Mouse (Mus musculus) stomach, embryonic 14.5 days (tissue): ENCODE results near the gene Cabin1. TPM values are rescaled to one million over a fixed set of nuclear protein-coding genes. Genes with fewer than 3 reads are reported as not detected.

Experiments
- ATAC-seq: fragments of 200-750 bp; cut with Nextera tagmentation; 2 replicates; pipeline ENCODE4 v1.8.0; 2017; ENCODE audit warnings: low read depth, moderate TSS enrichment; ENCODE audit not compliant: insufficient number of reproducible peaks, insufficient read depth, low FRiP score
- H3K27ac ChIP-seq: fragments of 300-500 bp; sonication (generic); 2 replicates; pipeline ENCODE4 v1.5.1; 2014; ENCODE audit warnings: mild to moderate bottlenecking, low read length, moderate library complexity, mixed read lengths
- H3K27me3 ChIP-seq: fragments of 300-500 bp; sonication (generic); 2 replicates; pipeline ENCODE4 v1.6.1; 2014; ENCODE audit warnings: low read length, control low read depth, mixed read lengths; ENCODE audit not compliant: control insufficient read depth, insufficient read depth
- H3K36me3 ChIP-seq: fragments of 300-500 bp; sonication (generic); 2 replicates; pipeline ENCODE4 v1.6.1; 2014; ENCODE audit warnings: mild to moderate bottlenecking, control low read depth, low read length, moderate library complexity, mixed read lengths; ENCODE audit not compliant: control insufficient read depth, insufficient read depth
- H3K4me1 ChIP-seq: fragments of 300-500 bp; sonication (generic); 2 replicates; pipeline ENCODE4 v1.6.1; 2014; ENCODE audit warnings: low read length, control low read depth, mixed read lengths; ENCODE audit not compliant: control insufficient read depth, insufficient read depth
- H3K4me2 ChIP-seq: fragments of 300-500 bp; sonication (generic); replicated peaks from 2 replicates; pipeline ENCODE4 v1.6.1; 2014; ENCODE audit warnings: low read depth, low read length, control low read depth
- H3K4me3 ChIP-seq: fragments of 300-500 bp; sonication (generic); 2 replicates; pipeline ENCODE4 v1.5.1; 2014; ENCODE audit warnings: low read depth, low read length, control low read depth
- H3K9ac ChIP-seq: fragments of 300-500 bp; sonication (generic); replicated peaks from 2 replicates; pipeline ENCODE4 v1.6.1; 2014; ENCODE audit warnings: low read depth, mild to moderate bottlenecking, control low read depth, low read length, moderate library complexity, mixed read lengths
- H3K9me3 ChIP-seq: fragments of 300-500 bp; sonication (generic); 2 replicates; pipeline ENCODE4 v1.6.1; 2016; ENCODE audit warnings: low read depth, low read length, control low read depth; ENCODE audit not compliant: control insufficient read depth
- WGBS: fragments of 180-500 bp; shearing (Covaris S2); extraction: QIAGEN DNeasy Blood & Tissue Kit; methylation state at CpG from one replicate; pipeline ENCODE4 v1.1.7; 2014; 5-methylcytosine and 5-hydroxymethylcytosine counted together
- polyA plus RNA-seq: library from polyadenylated mRNA; unstranded; fragments of >200 nt; fragmentation: Nextera tagmentation; extraction: Ambion mirVana; gene quantifications from 2 replicates; pipeline ENCODE4 v1.2.1, GENCODE M21; 2014

The Cabin1 gene
- polyA plus RNA-seq, 1 experiment from 2014 or later = 42.7 TPM

DNA sequence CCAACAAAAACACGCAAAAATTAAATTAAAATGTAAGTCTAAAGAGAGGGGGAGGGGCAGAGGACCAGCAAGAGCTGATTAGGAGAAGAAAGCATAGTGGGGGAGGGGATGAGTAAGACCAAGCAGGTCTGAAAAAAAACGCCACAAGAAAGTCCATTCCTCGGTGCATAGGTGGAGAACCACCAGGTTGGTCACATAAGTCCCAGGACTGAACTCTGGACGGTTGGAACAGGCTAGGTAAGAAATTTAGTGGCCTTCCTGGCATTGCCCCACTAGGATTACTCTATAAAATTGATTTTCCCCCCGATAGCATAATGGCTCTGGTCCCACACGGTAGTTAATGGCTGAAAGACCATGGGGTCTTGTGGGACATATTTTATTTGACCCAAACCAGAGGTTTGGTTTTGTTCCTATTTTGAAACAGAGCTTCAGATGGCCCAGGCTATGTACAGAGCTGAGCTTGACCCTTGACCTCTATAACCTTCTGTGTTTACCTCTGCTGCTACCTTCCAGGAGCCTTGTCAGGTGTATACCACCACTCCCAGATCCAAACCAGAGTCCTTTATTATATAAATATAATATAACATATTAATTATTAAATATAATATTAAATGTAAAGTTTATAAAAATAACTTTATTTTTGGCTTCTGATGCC lies 25.1 kb upstream of the Cabin1 start:
- WGBS = 75% methylated on average over 6 of the region's 6 CpGs
- ATAC-seq = no peak
- Histone ChIP-seq H3K4me2 (no peak overlapping the region), H3K9ac (no peak overlapping the region), H3K36me3 (no peaks in the 10 kb centered on the region), H3K27ac (no peak overlapping the region), H3K4me3 (no peak overlapping the region), H3K4me1 (0 out of 2 replicates have a peak, but pooled peaks cover 4% of the 10 kb centered on the region), H3K9me3 (no peaks in the 10 kb centered on the region), H3K27me3 (no peaks in the 10 kb centered on the region)

GRCm38 (mm10) chr10:75788277-75788676 lies 24.1 kb upstream of the Cabin1 start:
- Histone ChIP-seq H3K27me3 (no peaks in the 10 kb centered on the region), H3K36me3 (no peaks in the 10 kb centered on the region), H3K4me2 (no peak overlapping the region), H3K4me3 (no peak overlapping the region), H3K4me1 (0 out of 2 replicates have a peak, but pooled peaks cover 4% of the 10 kb centered on the region), H3K27ac (no peak overlapping the region), H3K9me3 (no peaks in the 10 kb centered on the region), H3K9ac (no peak overlapping the region)
- ATAC-seq = no peak
- WGBS = 94% methylated on average over 8 of the region's 8 CpGs

DNA sequence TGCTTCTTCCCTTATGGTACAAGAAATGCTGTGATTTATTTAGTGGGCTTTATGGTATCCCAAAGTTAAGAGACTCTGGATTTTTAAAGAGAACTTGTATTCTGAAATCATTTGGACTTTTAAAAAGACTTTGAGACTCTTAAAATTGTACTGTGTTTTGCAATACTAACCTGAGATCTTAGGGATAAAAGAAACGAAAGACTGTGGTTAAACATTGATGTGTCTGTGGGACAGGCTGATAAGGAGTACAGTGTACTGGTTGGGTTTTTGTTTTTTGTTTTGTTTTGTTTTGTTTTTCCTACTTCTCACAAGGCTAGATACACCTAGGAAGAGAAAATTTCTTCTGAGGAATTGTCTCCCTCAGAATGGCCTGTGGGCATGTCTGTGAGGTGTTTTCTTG lies 21.3 kb upstream of the Cabin1 start:
- Histone ChIP-seq H3K4me3 (no peak overlapping the region), H3K9ac (no peak overlapping the region), H3K4me2 (no peak overlapping the region), H3K27me3 (no peaks in the 10 kb centered on the region), H3K36me3 (no peaks in the 10 kb centered on the region), H3K27ac (no peak overlapping the region), H3K9me3 (no peaks in the 10 kb centered on the region), H3K4me1 (no peaks in the 10 kb centered on the region)
- WGBS = 62% methylated on average over 1 of the region's 1 CpGs
- no peak for ATAC-seq

GRCm38 (mm10) chr10:75780769-75781578 lies 16.8 kb upstream of the Cabin1 start, which contains the start of the genes Gm20441 and Gstt3:
Gene Gm20441 (minus strand): TSS chr10:75780954.
Gene Gstt3 (minus strand): TSS chr10:75781414.
- H3K27me3 ChIP-seq = no peaks in the 10 kb centered on the region
- H3K9me3 ChIP-seq = no peaks in the 10 kb centered on the region
- peak within 1 kb of the TSS; percentile 62; the same call in 1 of the 2 replicates for H3K27ac ChIP-seq
- peak within 1 kb of the TSS; percentile 86 for H3K4me2 ChIP-seq
- no peak within 1 kb of the TSS; the same call in 1 of the 2 replicates for H3K9ac ChIP-seq
- ATAC-seq = peak; percentile 84
- under 1% methylated on average over 28 of the region's 28 CpGs for WGBS
- no peaks in the 10 kb centered on the region for H3K36me3 ChIP-seq
- H3K4me1 ChIP-seq = peaks cover 4% of the 10 kb centered on the region; the same call in 1 of the 2 replicates
- H3K4me3 ChIP-seq = peak within 1 kb of the TSS; percentile 47

- ATAC-seq = peak; percentile 47
- Histone ChIP-seq H3K4me3 (peak overlapping the region; percentile 47; the same call in 1 of the 2 replicates), H3K27ac (peak overlapping the region; percentile 27; the same call in 1 of the 2 replicates), H3K9me3 (no peaks in the 10 kb centered on the region), H3K36me3 (no peaks in the 10 kb centered on the region), H3K4me2 (peak overlapping the region; percentile 86), H3K9ac (no peak overlapping the region), H3K4me1 (peaks cover 4% of the 10 kb centered on the region; the same call in 1 of the 2 replicates), H3K27me3 (no peaks in the 10 kb centered on the region)
- 34% methylated on average over 15 of the region's 15 CpGs for WGBS
Measured at GRCm38 (mm10) chr10:75779206-75780174, 15.3 kb upstream of the Cabin1 start.

DNA sequence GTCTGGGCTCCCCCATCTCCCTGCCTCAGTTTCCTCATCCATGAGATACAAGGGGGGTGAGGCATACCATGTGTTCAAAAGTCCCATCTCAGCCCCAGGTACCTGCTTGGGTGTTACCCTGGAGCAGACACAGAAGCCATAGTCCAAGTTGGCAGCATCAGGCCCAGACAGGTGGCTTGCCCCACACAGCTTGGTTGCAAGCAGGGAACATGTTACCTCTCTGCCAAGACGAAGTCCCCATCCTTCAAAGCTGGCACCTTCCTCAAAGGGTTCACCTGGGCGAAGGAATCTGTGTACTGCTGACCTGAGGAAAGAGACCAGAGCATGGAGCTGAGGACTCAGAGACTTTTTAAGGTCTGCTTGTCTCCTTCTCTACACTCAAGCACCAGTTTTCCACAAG lies 13.7 kb upstream of the Cabin1 start:
- no peaks in the 10 kb centered on the region for H3K27me3 ChIP-seq
- H3K9ac ChIP-seq = no peak overlapping the region
- no peaks in the 10 kb centered on the region for H3K36me3 ChIP-seq
- 79% methylated on average over 2 of the region's 2 CpGs for WGBS
- H3K9me3 ChIP-seq = no peaks in the 10 kb centered on the region
- ATAC-seq = no peak
- no peak overlapping the region for H3K4me2 ChIP-seq
- H3K4me3 ChIP-seq = no peak overlapping the region
- H3K4me1 ChIP-seq = peaks cover 6% of the 10 kb centered on the region; the same call in 1 of the 2 replicates
- no peak overlapping the region for H3K27ac ChIP-seq

GRCm38 (mm10) chr10:75776562-75776961 lies 12.4 kb upstream of the Cabin1 start:
- Histone ChIP-seq H3K27me3 (no peaks in the 10 kb centered on the region), H3K9ac (no peak overlapping the region), H3K9me3 (no peaks in the 10 kb centered on the region), H3K4me2 (no peak overlapping the region), H3K36me3 (no peaks in the 10 kb centered on the region), H3K4me3 (no peak overlapping the region), H3K4me1 (peaks cover 10% of the 10 kb centered on the region; the same call in 1 of the 2 replicates), H3K27ac (no peak overlapping the region)
- 86% methylated on average over 6 of the region's 6 CpGs for WGBS
- ATAC-seq = no peak

- no peak overlapping the region for H3K4me3 ChIP-seq
- no peaks in the 10 kb centered on the region for H3K36me3 ChIP-seq
- no peak overlapping the region for H3K4me2 ChIP-seq
- H3K9me3 ChIP-seq = no peaks in the 10 kb centered on the region
- 92% methylated on average over 9 of the region's 9 CpGs for WGBS
- ATAC-seq = no peak
- H3K9ac ChIP-seq = no peak overlapping the region
- H3K27ac ChIP-seq = no peak overlapping the region
- H3K27me3 ChIP-seq = no peaks in the 10 kb centered on the region
- H3K4me1 ChIP-seq = 0 out of 2 replicates have a peak, but pooled peaks cover 6% of the 10 kb centered on the region
Measured at GRCm38 (mm10) chr10:75774587-75774986, 10.4 kb upstream of the Cabin1 start.
